Mouse (Mus musculus) spleen, adult 2 months (tissue): ENCODE results near the gene 9230104L09Rik.

Source experiments
- CTCF ChIP-seq: fragments of 200-500 bp; IDR thresholded peaks from 2 replicates; pipeline ENCODE4 v1.5.1; 2011; ENCODE audit warnings: mild to moderate bottlenecking, inconsistent platforms; ENCODE audit not compliant: insufficient read depth, insufficient read length, insufficient replicate concordance; ENCODE audit errors: extremely low read depth
- POLR2A ChIP-seq: fragments of 200-500 bp; IDR thresholded peaks from 2 replicates; pipeline ENCODE4 v1.6.1; 2011; ENCODE audit warnings: low read depth, low read length, inconsistent platforms

- TF ChIP-seq POLR2A, result no peak
- no peak for TF ChIP-seq CTCF
These were observed 25.6 kb downstream of the 9230104L09Rik start for GRCm38 (mm10) chr2:148839224-148839623.
